Mouse (Mus musculus): ENCODE results near the gene Ank3.
A peak's percentile ranks its signal among the peaks of the same experiment; 100 is the strongest.

Ank3 gene

DNA sequence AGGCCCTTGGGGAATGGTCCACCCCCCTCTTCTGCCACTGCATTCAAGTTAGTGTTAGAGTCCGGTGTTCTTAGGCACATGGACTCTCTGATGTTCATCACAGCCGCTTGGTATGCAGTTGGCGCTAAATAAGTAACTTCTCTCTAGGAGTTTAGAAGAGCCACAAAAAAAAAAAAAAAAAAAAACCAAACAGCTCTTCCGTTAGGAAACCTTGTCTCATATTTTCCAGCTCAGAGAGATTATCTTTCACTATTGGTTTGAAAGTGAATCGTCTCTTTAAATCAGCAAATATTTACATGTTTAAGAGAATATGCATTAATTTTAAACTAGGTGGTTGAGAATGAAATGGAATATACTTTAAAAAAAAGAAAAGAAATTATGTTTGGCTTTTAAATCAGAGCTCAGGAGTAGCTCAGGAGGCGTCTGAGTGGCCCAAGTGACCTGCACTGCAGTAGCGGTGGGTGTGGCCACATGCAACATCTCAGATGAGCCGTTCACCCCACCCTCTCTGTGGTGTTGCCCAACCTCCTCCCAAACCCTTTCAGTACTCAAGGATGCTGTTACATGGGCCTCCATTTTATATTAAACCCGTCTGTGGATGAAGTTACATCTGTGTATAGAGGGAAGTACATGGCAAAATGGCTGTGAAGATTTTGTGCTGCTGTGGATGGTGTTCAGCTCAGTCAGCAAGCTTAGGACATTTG, 138.0 kb downstream of the Ank3 start:
- no peak for DNase-seq (ENCODE audit: low read depth)

DNA sequence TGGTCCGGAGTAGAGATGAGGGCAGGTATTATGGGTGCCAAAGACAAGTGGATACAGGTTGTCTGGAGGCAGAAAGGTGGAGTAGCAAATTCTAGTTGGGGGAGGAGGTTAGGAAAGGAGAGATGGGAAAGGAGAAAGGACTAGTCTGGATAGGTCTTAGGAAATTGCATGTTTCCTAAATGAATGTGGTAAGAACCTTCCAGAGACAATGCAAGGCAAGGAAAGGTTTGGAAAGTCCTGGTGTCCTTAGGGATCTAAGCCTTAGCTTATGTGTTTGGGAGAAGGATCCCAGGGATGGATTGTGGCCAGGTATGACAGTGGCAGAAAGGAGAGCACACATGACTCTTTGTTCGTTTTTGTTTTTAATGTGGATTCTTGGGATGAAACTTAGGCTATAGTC, 139.7 kb downstream of the Ank3 start:
- DNase-seq (ENCODE audit: low read depth): no peak

DNA sequence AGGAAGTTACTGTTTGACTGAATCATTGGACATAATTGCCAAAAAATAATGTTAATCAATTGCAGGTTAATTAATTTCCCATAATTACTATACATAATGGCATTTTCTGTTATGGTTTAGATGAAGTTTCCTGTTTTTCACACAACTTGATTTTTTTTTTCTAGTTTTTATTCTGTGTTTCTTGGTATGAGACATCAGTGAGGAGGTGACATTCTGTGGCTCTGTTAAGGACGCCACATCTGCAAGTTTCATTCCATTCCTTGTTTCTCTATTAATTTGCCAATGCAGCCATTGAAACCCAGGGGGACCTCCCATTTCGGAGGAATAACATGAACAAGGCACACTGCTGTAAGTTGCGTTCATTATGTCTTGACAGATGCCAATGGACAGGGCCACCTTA, 143.9 kb downstream of the Ank3 start:
- DNase-seq (ENCODE audit: low read depth): no peak

DNA sequence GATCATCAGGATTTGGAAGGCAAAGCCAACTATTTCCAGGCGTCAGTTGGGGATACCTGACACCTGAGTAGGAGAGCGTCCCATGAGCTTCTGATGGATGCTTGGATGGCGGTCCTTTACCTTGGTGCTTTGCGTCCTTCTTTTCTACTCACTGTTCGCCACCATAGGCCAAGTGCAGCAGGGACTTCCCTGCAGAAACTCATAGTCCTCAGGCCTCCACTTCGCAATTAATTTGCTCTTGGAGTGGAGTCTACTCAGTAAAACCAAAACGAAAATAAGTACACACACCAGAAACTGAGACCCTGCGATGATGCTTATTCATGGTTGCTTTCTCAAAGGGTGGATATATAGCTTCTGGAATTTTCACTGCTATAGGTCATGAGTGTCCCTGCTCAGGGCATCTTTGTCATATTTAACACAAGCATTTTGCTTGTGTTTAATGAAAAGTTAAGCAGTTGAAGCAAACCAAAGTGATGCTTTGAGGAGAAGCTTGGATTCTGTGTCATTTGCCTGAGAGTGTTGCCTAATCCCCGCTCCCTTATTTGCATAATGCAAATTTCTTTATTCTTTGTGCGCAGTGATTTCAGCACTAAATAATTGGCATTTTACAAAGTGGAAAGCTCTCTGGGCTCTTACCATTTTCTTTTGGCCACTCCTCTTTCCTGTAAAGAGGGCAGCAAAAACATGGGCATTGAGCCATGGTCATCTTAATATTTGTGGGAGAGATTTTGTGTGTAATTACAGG, 145.5 kb downstream of the Ank3 start:
- DNase-seq (ENCODE audit: low read depth): no peak

DNA sequence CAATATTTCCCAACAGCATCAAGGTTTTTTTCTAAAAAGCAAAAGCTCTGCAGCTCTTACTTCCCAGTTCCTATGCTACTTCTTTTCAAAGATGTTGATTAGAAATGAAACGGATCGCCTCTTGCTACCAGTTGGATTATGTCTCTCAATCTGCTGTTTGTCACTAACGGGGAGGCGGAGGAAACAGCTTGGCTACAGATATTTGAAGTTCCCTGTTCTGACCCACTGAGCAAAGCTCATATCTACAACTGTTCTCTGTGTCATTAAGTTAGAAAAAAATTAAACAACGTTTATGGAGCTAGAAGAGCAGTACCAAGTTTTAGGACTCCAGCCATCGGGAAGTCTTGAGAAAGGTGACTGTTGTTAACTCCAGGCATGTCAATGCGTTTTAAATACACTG, 146.1 kb downstream of the Ank3 start:
- DNase-seq (ENCODE audit: low read depth): no peak

DNA sequence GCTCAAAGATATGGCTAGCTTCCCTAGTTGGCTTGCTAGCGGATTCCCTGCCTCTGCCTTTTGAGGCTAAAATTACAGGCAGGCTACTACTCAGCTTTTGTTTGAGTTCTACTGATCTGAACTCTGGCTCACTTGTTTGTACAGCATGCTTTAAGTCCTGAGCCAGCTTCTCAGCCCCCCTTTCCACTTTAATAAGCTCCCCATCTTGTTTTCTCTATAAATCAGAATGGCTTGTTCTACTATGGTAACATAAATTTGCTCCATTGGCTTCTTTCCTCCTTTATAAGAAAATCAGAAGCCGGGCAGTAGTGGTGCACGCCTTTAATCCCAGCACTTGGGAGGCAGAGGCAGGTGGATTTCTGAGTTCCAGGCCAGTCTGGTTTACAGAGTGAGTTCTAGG, 147.4 kb downstream of the Ank3 start:
- no peak for DNase-seq (ENCODE audit: low read depth)

DNA sequence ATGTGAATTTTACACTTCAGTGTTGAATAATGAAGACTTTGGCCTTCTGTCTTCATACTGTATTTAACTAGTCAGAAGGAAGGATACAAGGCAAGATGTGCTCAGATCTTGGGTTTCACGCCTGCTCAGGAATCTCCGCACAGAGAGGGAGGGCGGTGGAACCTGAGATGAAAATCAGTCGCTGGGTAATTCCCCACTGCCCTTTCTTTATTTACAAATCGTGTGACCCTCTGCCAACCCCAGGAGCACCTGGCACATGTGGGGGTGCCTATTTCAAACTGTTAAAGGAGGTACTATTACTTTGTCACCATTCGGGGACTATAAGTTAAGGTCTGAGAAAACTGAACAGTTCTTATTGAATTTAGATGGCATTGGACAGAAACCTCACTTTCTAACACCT, 148.1 kb downstream of the Ank3 start:
- no peak for DNase-seq (ENCODE audit: low read depth)

DNA sequence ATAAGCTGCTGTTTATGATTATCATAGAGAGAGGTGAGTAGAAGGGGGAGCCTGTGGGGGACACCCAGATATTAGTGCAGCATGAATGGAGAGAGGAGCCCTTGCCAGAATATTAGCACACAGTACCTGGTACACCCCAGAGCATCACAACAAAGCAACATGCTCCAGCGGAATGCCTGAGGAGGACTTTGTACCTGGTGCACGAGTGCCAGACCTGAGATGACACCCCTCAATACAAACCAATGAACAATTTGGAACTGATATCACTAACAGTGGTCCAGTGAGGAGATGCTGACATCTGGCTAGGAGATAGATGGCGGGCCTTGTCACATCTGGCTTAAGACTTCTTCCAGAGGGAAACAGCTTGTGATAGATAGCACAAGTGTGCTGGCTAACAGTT, 150.2 kb downstream of the Ank3 start:
- no peak for DNase-seq (ENCODE audit: low read depth)

DNA sequence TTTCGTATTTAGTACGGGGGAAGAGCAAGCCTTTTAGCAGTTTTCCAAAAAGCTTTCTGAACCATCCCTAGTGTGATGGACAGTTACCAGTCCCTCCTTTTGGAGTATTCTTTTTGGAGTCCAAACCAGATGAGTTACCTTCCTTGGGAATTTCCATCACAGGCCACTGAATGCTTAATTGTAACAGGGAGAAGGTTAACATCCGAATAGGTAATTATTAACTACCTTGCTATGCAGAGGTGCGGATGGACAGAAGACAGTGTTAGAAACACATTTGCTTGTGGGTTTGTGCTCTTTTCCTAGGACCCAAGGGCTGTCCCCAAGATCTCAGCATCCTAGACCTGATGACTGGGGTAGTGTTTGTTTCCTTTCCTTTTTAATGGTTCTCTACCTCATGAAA, 150.6 kb downstream of the Ank3 start:
- no peak for DNase-seq (ENCODE audit: low read depth)

DNA sequence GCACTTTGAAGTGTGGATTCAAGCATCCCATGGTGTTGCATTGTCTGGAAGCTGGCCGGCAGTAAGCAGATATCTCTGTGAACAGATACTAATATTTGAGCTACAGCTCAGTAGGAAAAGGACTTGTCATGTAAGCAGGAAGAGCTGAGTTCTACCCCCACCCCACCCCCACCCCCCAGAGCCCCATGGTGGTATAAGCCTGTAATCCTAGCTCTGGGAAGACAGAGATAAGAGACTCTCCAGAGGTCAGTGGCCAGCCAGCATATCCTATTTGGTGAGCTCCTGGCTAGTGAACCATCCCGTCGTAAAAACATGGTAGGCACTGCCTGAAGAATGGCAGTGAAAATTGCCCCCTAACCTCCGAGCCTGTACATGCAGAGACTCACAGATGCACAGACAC, 152.3 kb downstream of the Ank3 start:
- no peak for DNase-seq (ENCODE audit: low read depth)

DNA sequence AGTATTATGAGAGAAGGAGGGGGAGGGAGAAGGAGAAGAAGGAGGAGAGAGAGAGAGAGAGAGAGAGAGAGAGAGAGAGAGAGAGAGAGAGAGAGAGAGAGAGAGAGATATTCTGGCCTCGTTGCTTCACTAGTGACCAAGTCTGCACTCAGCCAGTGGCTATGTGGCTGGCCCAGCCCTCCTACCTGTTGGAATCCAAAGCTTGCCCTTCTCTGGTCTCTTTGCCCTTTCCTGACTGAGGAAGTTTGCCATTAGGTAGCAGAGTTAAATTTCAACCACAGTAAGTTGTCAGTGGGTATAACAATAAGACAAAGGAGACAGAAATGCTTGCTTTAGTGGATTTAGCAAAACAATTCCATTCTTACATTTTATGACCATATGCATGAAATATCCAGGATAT, 154.5 kb downstream of the Ank3 start:
- no peak for DNase-seq (ENCODE audit: low read depth)

DNA sequence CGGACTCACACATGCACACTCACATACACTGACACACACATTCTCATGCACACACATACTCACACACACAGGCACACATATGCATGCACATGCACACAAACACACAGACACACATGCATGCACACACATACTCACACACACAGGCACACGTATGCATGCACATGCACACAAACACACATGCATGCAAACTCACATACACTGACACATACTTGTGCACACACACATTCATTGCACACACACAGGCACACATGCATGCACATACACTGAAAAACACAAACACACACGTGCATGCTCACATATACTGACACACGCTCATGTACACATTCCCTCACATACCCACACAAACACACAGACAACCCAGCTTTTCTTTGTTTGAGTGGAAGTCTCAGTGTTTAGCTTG, 157.0 kb downstream of the Ank3 start:
- no peak for DNase-seq (ENCODE audit: low read depth)

DNA sequence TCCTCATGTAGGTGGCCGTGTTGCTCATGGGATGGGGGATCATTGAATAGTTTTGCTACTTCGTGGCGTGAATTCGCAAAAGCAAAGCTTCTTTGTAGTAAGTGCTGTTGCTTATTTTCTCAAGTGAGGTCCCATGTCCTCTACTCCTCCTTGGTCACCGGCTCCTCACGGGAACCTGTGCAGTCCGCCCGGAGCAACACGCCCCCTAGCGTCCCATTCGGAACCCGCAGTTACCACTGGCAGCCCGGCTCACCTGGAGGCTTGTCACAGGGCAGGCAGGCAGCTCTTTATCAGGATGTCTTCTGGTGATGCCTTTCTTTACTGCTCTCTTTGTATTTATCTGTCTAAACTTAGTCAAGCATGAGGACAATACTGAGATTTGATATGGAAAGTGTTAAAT, 157.7 kb downstream of the Ank3 start:
- DNase-seq (ENCODE audit: low read depth): no peak

DNA sequence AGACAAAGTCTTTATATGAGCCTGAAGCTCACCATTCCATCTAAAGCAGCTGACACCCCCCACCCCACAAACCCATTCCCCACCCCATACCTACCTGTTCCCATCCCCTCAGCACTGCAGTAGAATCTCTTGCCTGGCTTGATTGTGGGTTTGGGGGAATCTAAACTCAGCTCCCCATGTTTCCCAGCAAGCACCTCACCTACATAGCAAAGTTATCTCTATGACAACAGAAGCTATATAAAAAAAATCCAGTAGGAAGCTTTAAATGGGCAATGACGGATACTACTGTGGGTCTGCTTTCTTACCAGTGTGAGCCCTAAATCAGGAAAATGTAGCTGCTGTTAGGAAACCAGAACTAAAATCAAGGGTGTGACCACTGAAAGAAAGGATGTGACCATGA, 161.7 kb downstream of the Ank3 start:
- DNase-seq (ENCODE audit: low read depth): no peak

DNA sequence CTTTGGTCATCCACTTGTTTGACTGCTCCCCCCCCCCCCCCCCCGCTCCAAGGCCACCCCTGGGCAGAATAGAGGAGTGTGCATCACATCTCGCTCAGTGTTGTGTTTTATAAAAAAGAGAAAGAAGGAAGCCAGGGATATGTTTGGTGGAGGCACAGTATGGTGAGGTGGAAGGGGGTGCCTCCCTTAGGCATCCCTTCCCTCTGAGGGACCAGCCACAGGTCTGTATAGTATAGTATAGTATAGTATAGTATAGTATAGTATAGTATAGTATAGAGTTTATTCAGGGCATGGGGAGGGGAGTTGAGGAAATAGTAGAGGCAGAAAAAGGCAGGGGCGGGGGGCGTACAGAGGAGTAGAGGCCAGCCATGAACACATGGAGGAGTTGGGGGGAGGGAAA, 164.4 kb downstream of the Ank3 start:
- DNase-seq (ENCODE audit: low read depth): no peak

DNA sequence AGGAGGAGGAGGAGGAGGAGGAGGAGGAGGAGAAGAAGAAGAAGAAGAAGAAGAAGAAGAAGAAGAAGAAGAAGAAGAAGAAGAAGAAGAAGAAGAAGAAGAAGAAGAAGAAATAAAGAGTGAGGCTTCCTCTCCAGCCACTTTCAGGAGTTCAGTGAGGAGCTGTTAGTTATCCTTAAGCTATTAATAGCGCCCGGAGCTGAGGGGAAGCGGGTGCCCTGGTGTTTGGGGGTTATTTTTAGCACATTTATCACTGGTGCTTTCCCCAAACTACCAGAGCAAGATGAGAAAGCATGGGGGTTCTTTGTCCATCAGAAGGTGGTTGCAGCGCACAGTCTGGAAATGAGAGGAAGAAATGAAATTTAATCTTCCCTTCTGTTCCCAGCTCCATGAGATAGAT, 166.5 kb downstream of the Ank3 start:
- DNase-seq (ENCODE audit: low read depth): no peak

DNA sequence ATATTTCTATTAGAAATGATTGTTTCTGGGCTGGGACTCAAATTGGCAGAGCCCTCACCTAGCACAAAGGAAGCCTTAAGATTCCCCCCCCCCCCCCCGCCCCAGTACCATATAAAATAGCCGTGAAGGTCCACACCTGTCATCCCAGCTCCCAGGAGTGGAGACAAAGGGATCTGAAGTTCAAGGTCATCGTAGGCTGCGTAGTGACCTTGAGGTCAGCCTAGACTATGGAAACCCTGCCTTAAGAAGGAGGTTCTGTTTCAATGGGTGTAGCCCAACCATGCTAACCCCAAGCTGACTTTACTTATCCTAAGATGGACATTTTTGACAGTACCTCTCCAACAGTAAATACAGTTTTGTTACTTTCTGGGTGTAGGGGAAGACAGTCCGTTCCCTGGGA, 170.4 kb downstream of the Ank3 start:
- no peak for DNase-seq (ENCODE audit: low read depth)

DNA sequence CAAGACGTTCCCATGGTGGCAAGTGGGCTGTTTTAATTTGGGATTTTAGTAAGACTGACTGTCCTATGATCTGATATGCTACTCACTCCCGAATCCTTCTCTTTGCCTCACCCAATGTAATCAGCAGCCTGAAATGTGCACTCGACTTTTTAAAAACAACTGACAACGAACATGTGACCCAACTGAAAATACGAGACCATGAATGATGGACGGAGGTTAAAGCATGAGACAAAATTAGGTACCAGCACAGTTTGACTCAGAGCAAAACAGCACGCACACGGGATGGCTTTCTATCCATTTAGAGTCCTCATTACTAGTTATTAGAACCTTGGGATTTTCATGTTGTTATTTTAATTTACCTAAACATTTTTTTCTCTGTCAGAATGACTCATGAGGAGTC, 171.2 kb downstream of the Ank3 start:
- DNase-seq (ENCODE audit: low read depth): no peak

DNA sequence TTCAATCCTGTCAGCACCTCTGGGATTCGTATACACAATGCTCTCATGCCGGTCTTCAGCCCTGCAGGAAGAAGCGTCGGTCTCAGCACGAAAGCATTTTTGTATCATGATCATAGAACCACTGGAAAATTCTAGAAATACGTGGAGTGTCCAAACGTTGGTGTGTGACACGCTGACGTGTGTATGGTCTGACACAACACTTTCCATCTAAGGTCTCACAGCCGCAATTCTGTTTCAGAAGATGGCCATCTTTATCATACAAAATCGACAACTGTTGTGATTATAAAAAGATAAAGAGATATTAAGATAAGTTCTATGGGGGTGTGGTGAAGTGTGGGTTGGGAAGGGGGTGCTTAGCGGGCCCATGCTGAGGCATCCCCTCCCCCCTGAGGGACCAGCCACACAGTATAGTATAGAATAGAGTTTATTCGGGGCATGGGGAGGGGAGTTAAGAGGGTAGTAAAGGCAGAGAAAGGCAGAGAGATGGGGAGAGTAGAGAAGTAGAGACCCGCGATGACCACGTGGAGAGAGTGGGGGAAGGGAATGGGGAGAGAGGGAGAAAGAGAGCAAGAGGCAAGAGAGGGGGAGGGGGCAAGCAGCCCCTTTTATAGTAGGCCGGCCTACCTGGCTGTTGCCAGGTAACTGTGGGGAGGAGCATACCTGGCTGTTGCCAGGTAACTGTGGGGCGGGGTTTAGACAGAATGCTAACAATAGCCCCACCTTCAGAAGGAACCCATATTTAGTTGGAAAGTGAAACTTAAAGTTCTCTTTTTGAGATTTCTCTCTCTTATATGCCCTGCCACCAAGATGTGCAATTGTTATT, 172.1 kb downstream of the Ank3 start:
- DNase-seq (ENCODE audit: low read depth): peak; percentile 27

DNA sequence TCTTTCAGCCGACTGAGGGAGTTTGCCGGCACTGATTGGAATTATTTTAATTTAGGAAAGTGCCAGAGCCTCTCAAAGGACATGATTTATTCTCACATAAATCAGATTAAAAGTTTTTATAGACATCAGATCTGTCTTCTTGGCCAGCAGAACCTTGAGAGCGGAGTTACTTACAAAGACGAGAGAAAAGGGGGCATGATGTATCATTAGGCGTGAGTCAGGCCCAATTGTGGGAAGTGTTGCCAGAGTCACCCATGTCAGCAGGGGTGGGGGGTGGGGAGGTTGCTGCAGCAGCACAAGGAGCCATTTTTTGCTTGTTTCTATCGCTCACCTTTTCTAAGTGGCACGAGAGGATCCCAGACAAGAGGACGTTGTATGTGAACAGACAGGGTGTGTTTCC, 172.8 kb downstream of the Ank3 start:
- peak; percentile 19 for DNase-seq (ENCODE audit: low read depth)

DNA sequence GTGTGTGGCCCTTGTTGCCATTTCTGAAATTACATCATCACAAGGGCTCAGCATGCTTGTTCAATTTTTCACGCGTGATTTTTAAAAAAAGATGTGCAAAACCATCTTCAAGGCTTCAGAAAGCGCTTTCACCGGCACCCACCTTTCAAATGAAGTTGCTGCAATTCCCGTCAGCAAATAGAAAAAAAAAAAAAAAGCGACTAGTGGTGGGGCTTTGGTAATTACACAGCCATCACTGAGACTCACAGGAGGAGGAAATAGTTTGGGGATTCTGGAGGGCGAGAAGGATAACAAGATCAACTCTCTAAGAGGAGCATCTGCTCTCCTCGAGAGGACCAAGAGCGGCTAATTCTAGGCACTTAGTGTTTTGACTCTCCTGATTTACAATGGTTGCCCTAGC, 173.4 kb downstream of the Ank3 start:
- peak; percentile 8 for DNase-seq (ENCODE audit: low read depth)

DNA sequence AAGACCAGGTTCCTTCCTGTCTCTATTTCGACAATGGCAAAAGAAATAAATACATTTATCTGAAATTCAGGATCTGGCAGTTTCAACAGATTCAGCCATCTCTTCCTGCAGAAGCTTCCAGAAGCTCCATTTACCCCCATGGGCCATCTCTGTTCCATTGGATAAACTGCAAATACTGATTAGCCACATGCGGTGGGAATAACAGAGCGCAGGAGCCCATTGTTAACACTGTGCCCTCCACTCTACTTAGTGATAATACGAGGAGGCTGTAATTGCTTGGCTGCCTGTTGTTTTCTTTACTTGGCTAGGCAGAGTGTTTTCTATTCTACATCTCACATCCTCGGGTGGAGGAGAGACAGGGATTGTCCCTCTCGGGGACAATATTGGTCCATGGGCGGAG, 174.5 kb downstream of the Ank3 start:
- DNase-seq (ENCODE audit: low read depth): no peak

DNA sequence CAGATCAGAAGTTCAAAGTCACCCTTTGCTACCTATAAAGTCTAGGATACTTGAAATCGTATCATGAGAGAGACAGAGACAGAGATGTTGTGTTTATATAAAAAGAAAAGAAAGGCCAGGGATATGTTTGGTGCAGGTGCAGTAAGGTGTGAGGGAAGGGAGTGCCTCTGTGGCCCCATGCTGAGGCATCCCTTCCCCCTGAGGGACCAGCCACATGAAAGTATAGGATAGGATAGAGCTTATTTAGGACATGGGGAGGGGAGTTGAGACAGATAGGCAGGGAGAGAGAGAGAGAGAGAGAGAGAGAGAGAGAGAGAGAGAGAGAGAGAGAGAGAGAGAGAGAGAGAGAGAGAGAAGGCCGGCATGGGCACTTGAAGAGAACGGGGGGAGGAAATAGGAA, 175.2 kb downstream of the Ank3 start:
- DNase-seq (ENCODE audit: low read depth): no peak

All from naive thymus-derived CD4-positive, alpha-beta T cell, adult 2 months (primary cell).